Mouse (Mus musculus) CD4-positive, CD25-positive, alpha-beta regulatory T cell, adult 2 months (primary cell): Measurements from ENCODE around the gene Tex36.
A peak's percentile ranks its signal among the peaks of the same experiment; 100 is the strongest.

Source experiments
- DNase-seq: peaks from one replicate; pipeline ENCODE4 v3.0.0-alpha.2; 2012; ENCODE audit warnings: low read depth, low spot score

Tex36 gene

DNA sequence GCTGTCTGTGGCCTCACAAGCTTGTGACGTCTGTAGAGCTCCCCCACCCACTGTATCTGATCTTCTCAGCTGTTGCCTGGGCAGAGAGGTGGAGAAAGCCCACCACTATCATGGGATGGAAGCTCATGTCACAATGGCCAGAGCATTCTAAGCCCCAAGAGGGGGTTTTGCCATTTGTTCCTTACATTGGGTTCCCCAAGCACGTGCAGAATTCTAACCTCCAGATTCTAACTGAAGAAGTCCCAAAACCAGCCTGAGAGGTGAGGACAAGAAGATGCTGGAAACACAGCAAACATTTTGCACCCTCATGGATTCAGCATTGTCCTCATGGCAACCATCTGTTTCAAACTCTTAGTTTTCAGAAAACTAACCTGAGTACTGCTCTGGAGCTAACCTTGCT lies at the start of gene Tex36:
Tex36 (minus strand) TSS at position 101 of the 400 bp plus-strand sequence.
- no peak for DNase-seq

GRCm38 (mm10) chr7:133645716-133646115 lies 43.8 kb upstream of the Tex36 start:
- DNase-seq: peak; percentile 58

- DNase-seq: no peak
Measured at GRCm38 (mm10) chr7:133638821-133639220, 36.9 kb upstream of the Tex36 start.

DNA sequence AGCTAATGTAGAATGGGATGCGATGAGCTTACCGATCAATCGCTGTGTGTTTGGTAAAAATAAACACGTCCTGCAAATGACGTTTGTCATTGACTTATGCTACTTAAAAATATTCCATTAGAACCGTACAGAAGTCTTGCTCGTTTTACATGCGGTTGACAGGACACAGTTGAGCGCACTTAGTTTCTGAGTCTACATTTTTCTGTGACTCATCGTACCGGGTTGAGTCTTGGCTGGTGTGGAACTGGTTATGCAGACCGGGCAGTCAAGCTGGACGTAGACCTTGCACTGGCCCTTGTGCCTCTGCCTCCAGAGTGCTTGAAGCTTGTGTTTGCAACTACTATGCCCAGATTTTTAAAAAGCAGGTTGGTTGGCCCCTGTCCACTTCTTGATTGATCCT lies 36.3 kb upstream of the Tex36 start:
- DNase-seq: peak; percentile 26

GRCm38 (mm10) chr7:133637361-133638305 lies 35.7 kb upstream of the Tex36 start, which contains the start of gene Edrf1:
Gene Edrf1 (plus strand): TSS chr7:133637543.
- DNase-seq: peak; percentile 99

DNA sequence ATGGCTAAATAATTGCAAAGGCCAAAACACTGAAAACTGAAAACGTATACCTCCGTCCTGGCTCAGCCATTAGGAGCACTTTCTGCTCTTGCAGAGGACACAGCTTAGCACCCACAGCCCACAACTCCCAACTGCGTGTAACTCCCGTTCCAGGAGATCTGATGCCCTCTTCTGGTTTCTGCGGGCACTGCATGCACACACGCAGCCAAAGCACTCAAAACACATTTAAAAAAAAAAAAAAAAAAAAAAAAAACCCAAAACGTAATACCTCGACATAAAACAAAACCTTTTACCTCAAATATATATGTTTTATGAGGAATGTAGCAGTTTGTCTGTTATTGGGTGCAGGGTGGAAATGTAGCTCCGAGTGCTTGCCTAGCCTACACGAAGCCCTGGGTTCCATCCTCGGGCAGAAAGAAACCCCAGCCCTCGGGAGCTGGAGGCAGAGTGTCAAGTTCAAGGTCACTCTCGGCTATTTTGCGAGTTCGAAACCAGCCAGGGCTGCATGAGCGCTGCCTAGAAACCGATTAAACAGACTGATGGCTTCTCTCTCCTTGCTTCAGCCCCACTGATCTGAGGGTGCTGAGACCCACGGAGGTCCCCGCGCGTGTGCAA lies 34.9 kb upstream of the Tex36 start:
- DNase-seq: peak; percentile 95

- DNase-seq: no peak
Measured at GRCm38 (mm10) chr7:133634932-133635650, 33.1 kb upstream of the Tex36 start.

GRCm38 (mm10) chr7:133632476-133632875 lies 30.5 kb upstream of the Tex36 start:
- peak; percentile 73 for DNase-seq

- no peak for DNase-seq
Measured at GRCm38 (mm10) chr7:133630821-133631220, 28.9 kb upstream of the Tex36 start.

DNA sequence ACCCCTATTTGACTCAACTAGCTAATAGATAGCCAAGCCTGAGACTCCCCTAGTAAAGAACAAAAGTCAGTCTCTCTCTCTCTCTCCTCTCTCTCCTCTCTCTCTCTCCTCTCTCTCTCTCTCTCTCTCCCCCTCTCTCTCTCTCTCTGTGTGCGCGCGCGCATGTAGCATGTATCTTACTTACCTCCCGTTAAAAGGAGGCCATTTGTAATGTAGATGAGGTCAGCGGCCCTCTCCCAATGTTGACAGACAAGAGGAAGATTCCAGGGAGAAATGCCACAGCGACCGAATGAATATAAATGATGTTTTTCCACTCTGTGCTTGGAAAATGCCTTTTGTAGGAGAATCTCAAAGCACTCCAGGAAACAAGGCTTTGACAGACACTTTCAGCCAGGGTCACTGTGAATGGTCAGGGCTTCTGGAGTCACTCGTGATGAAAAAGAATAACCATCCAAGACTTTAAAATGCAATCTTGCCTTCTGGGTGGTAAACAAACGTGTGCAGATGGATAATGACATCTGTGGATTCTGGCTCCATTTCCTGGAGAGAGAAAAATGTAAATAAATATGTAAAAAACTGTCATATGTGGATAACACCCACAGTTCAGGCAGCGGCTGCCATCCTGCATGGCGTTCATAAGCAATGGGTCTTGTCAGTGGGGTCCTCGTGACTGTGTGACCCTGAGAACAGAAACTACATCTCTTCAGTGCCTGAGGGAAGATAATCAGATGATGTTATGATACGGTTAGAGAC lies 25.4 kb upstream of the Tex36 start:
- DNase-seq: no peak

- DNase-seq: no peak
Measured at GRCm38 (mm10) chr7:133623226-133623625, 21.3 kb upstream of the Tex36 start.

- DNase-seq: no peak
Measured at GRCm38 (mm10) chr7:133620721-133621120, 18.8 kb upstream of the Tex36 start.

GRCm38 (mm10) chr7:133612981-133613380 lies 11.0 kb upstream of the Tex36 start:
- no peak for DNase-seq

GRCm38 (mm10) chr7:133609585-133609984 lies 7.6 kb upstream of the Tex36 start:
- DNase-seq: no peak

GRCm38 (mm10) chr7:133608631-133609340 lies 6.8 kb upstream of the Tex36 start:
- no peak for DNase-seq

DNA sequence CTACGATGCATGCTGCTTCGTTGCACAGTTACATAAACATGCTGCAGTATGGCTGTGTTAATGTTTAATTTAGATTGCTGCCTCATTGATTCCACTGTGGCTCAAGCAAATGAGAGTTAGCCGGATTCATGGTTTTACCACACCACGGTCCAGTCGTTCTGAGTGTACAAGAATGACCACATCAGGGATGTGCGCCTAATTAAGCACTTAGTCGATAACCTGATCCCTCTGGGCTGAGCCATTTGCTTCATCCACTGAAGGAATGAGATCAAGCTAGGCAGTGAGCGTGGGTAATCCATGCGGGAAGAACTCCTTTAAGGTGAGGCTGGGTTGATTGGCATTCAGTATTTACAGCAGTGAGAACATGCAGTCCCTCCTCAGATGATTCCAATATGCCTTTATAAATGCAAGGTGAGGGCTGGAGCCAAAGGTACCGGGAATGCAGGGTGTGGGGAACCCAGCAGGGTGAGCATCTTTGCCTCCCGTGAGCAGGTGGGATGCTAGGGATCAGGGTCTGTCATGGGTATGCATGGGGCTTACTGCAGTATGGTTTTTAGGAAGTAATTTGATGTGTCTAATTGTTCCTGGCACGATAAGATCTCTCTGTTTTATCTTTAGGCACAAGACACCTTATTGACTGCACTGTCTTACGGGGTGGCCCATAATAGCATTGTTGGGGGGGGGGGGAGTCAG lies 6.1 kb upstream of the Tex36 start:
- no peak for DNase-seq

- DNase-seq: no peak
Measured at GRCm38 (mm10) chr7:133607331-133607730, 5.4 kb upstream of the Tex36 start.

DNA sequence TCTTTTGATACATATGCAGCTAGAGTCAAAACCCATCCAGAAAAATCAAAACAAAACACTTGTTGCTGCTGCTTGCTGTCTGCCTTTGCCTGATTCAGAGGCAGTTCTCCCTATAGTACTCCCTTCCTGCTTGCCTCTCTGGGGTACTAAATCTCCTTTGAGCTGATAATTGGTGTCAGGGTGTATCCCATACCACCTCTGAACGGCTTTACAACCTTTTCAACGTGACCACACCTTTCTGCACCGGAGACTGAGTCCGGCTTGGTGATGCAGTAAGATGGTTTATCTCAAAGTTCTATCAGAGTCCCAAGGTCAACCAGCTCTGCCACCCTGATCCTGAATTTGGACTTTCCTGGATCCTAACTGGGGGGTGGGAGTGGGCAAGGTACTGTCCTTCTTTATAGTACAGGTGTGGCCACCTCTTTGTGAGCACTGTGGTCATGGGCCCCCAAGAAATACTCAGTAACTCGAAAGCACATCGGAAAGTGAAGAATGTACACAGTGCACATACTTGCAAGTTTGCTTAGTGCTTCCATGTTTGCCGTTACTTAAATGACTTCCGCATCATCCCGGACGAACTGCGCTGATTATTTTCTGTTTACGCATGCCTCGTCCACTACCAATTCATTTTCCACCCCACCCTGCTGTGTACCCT lies 2.6 kb upstream of the Tex36 start:
- DNase-seq: no peak

DNA sequence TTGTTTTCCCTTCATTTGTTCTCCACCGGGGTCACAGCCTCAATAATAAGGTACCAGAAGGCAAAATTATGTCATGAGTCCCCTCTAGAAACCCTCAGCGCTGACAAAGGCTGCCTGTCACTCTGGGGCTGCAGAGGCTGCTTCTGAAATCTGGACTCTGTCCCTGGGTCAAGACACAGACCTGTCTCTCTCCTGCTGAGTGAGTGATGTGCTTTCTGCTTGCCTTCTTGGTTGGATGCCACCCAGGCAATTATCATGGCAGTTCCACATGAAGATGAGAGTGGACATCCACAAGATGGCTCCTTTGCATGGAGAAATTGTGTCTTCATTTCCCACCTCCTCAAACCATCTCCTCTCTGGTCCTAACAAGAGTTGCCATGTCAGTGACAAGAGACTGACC lies 1.2 kb upstream of the Tex36 start:
- no peak for DNase-seq

- no peak for DNase-seq
Measured at GRCm38 (mm10) chr7:133600558-133600957, 1.4 kb downstream of the Tex36 start.
